Mouse (Mus musculus) frontal cortex, adult 2 months (tissue): ENCODE results near the gene Inip. TPM values are rescaled to one million over a fixed set of nuclear protein-coding genes. Genes with fewer than 3 reads are reported as not detected.
"Not testable (repeated sequence)": the region's sequence is repeated elsewhere in the genome, so short reads cannot be mapped to it uniquely, and the experiment has no call there.

Experiments
- DNase-seq, 2 experiments: peaks; one replicate each; pipeline ENCODE4 v3.0.0; 2022; ENCODE audit warnings: low spot score in 1 of 2; ENCODE audit errors: extremely low spot score in 1 of 2
- polyA plus RNA-seq: library from polyadenylated mRNA; depleted of rRNA; stranded (reverse); fragments of >200 nt; gene quantifications from 2 replicates; pipeline ENCODE4 v1.2.3, GENCODE M21; 2012

Inip gene
- polyA plus RNA-seq, 1 experiment, result 20.8 TPM

GRCm38 (mm10) chr4:59814094-59814493 is 12.7 kb upstream of the Inip start:
- DNase-seq, result no peak

GRCm38 (mm10) chr4:59808396-59808795 is 7.0 kb upstream of the Inip start:
- no peak for DNase-seq

- peak in 1 of 2 experiments; percentile 46 for DNase-seq
These were observed 6.1 kb upstream of the Inip start for GRCm38 (mm10) chr4:59807521-59807920.

- no peak for DNase-seq
These were observed 5.4 kb upstream of the Inip start for GRCm38 (mm10) chr4:59806879-59807195.

GRCm38 (mm10) chr4:59805968-59806878 is 4.8 kb upstream of the Inip start:
- no peak for DNase-seq

GRCm38 (mm10) chr4:59805181-59805967 is 4.0 kb upstream of the Inip start, which contains the start of gene Snx30:
Gene Snx30, plus strand, starts transcription at chr4:59805840.
- peak; percentile 70 to 90 for DNase-seq

GRCm38 (mm10) chr4:59804754-59805153 is 3.4 kb upstream of the Inip start:
- no peak for DNase-seq

GRCm38 (mm10) chr4:59803358-59803757 is 2.0 kb upstream of the Inip start:
- DNase-seq, result no peak

- DNase-seq, result no peak
These were observed 1.4 kb upstream of the Inip start for GRCm38 (mm10) chr4:59802792-59803191.

GRCm38 (mm10) chr4:59802107-59802506 is 718 bp upstream of the Inip start:
- DNase-seq, result no peak

- DNase-seq, result no peak
These were observed 1.2 kb downstream of the Inip start for GRCm38 (mm10) chr4:59800181-59800580.

- DNase-seq, result no peak
These were observed 5.5 kb downstream of the Inip start for GRCm38 (mm10) chr4:59795788-59796455.

GRCm38 (mm10) chr4:59794116-59794515 is 7.3 kb downstream of the Inip start:
- no peak for DNase-seq

GRCm38 (mm10) chr4:59793626-59794025 is 7.8 kb downstream of the Inip start:
- not testable (repeated sequence) for DNase-seq

- no peak for DNase-seq
These were observed 12.4 kb downstream of the Inip start for GRCm38 (mm10) chr4:59789015-59789414.

- no peak for DNase-seq
These were observed 14.3 kb downstream of the Inip start for GRCm38 (mm10) chr4:59787126-59787525.

GRCm38 (mm10) chr4:59786661-59787060 is 14.7 kb downstream of the Inip start:
- DNase-seq, result peak in 1 of 2 experiments; percentile 89

GRCm38 (mm10) chr4:59785412-59785811 is 16.0 kb downstream of the Inip start:
- no peak for DNase-seq

- DNase-seq, result peak; percentile 96 to 98
These were observed 17.6 kb downstream of the Inip start for GRCm38 (mm10) chr4:59783685-59784279.

- DNase-seq, result no peak
These were observed 18.3 kb downstream of the Inip start for GRCm38 (mm10) chr4:59782853-59783684.
